Mouse (Mus musculus) duodenum, adult 2 months (tissue): ENCODE measurements around the gene Sox5. TPM values are rescaled to one million over a fixed set of nuclear protein-coding genes. Genes with fewer than 3 reads are reported as not detected.

Experiments used
- polyA plus RNA-seq: library from polyadenylated mRNA; depleted of rRNA; stranded (reverse); fragments of >200 nt; gene quantifications from 2 replicates; pipeline ENCODE4 v1.2.3, GENCODE M21; 2012; ENCODE audit warnings: low replicate concordance; rRNA removed

Sox5 gene
- 0.31 and 0.46 TPM in 2 replicates for polyA plus RNA-seq

DNA sequence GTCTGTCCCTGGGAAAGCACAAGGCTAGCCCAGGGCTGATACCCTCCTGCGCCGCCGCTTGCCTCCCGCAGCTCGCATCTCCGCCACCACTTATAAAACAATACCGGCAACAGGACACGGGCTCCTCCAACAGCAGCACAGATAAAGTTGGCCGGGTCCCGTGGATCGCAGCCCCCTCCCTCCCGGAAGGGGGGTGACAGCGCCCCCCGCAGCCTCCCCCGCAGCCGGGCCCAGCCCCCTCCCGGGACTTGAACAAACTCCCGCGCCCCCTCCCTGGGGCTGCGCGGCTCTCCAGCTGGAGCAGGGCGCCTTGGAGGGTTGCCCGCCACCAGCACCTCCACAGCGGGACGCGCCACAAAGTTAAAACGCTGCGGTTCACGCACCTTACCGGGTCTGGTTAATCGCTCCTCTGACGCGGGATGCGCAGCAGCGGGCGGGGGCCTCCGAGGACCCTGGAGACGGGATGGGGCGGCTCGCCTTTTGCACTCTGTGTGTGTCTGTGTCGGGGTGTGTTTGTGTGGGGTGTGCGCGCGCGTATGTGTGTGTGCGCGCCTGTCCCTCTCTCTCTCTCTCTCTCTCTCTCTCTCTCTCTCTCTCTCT, at the start of gene Sox5:
Gene Sox5, minus strand, starts transcription at position 547 of the 600 bp plus-strand sequence.

